Mouse (Mus musculus): ENCODE results near the gene Rpl3.

- TF ChIP-seq CTCF (conservative IDR thresholded peaks at IDR 0.05; ENCODE audit: low read length) (no peak), POU5F1 (IDR thresholded peaks at IDR 0.05; ENCODE audit: borderline replicate concordance, low read length) (no peak), NANOG (IDR thresholded peaks at IDR 0.05; ENCODE audit: borderline replicate concordance, low read length) (no peak)
These were observed 5.5 kb upstream of the Rpl3 start for GRCm38 (mm10) chr15:80096946-80097881.
